Mouse (Mus musculus): ENCODE results near the gene Trim72.

Gene Trim72

GRCm38 (mm10) chr7:128056917-128057444, 53.2 kb downstream of the Trim72 start:
- no peak for DNase-seq

DNA sequence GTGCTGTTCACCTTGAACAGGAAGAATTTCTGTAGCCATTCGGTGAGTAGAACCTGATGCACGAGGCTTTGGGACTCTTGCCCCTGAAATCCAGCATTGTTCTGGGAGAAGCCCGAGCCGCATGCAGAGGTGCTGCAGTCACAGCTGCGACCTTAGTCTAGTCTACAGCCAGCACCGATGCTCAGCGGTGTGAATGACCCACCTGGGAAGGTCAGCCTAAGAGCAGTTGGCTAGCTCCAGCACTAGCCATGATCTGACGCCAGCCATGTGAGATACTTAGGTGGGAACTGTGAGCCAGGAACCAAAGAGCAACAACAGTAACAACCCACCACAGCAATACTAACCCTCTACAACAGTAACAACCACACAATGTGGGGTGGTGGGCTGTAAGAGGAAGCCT, 54.1 kb downstream of the Trim72 start:
- no peak for DNase-seq

DNA sequence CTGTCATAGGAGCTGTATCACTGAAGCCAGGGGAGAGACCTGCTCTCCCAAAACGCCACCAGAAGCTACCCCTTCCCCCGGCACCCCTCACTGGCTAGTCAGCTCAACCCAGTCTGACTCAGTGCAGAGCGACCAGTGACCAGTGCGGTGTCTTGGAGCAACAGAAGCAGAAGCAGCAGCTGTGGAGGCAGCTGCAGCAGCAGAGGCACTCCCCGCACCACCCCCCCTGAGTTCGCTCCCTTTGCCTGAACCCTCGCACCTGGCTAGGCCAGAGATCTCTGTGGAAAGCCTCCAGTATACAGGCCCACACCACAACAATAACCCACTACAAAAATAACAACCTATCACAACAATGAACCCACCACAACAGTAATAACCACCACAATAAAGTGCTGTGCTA, 54.8 kb downstream of the Trim72 start:
- peak; percentile 76 for DNase-seq

- DNase-seq = no peak
These were observed 55.3 kb downstream of the Trim72 start for GRCm38 (mm10) chr7:128059091-128059490.

All from thymus, postnatal 25 days (tissue).